Mouse (Mus musculus) hindbrain, embryonic 12.5 days (tissue): ENCODE results near the gene Insr. TPM values are rescaled to one million over a fixed set of nuclear protein-coding genes. Genes with fewer than 3 reads are reported as not detected.
"Not testable (repeated sequence)": the region's sequence is repeated elsewhere in the genome, so short reads cannot be mapped to it uniquely, and the experiment has no call there.

Source experiments
- ATAC-seq: fragments of 200-750 bp; cut with Nextera tagmentation; 2 replicates; pipeline ENCODE4 v1.8.0; 2017; ENCODE audit warnings: moderate TSS enrichment; ENCODE audit not compliant: low FRiP score
- H3K27ac ChIP-seq: fragments of 300-500 bp; sonication (generic); 2 replicates; pipeline ENCODE4 v1.5.1; 2016; ENCODE audit warnings: mild to moderate bottlenecking
- H3K27me3 ChIP-seq: fragments of 300-500 bp; sonication (generic); 2 replicates; pipeline ENCODE4 v1.6.1; 2016; ENCODE audit warnings: mild to moderate bottlenecking
- H3K36me3 ChIP-seq: fragments of 300-500 bp; sonication (generic); 2 replicates; pipeline ENCODE4 v1.6.1; 2016; ENCODE audit warnings: mild to moderate bottlenecking
- H3K4me1 ChIP-seq: fragments of 300-500 bp; sonication (generic); 2 replicates; pipeline ENCODE4 v1.6.1; 2016
- H3K4me2 ChIP-seq: fragments of 300-500 bp; sonication (generic); replicated peaks from 2 replicates; pipeline ENCODE4 v1.6.1; 2016; ENCODE audit warnings: mild to moderate bottlenecking
- H3K4me3 ChIP-seq: fragments of 300-500 bp; sonication (generic); 2 replicates; pipeline ENCODE4 v1.5.1; 2016; ENCODE audit warnings: mild to moderate bottlenecking
- H3K9ac ChIP-seq: fragments of 300-500 bp; sonication (generic); 2 replicates; pipeline ENCODE4 v1.6.1; 2016; ENCODE audit warnings: mild to moderate bottlenecking, moderate library complexity
- H3K9me3 ChIP-seq: fragments of 300-500 bp; sonication (generic); replicated peaks from 2 replicates; pipeline ENCODE4 v1.6.1; 2016; ENCODE audit warnings: mild to moderate bottlenecking
- whole genome bisulfite sequencing: fragments of 180-500 bp; shearing (Covaris S2); methylation state at CpG from one replicate; pipeline ENCODE4 v1.1.7; 2016; 5-methylcytosine and 5-hydroxymethylcytosine counted together
- polyA plus RNA-seq: library from polyadenylated mRNA; unstranded; fragments of >200 nt; fragmentation: Nextera tagmentation; extraction: Ambion mirVana; gene quantifications from 2 replicates; pipeline ENCODE4 v1.2.1, GENCODE M21; 2016

The Insr gene
- 49.0 and 51.7 TPM in 2 replicates for polyA plus RNA-seq

- ATAC-seq, result peak; percentile 96
- peaks cover 26% of the 10 kb centered on the region for H3K4me1 ChIP-seq
- H3K4me3 ChIP-seq, result peak within 1 kb of the TSS; percentile 92
- H3K27ac ChIP-seq, result peak within 1 kb of the TSS; percentile 84
- H3K4me2 ChIP-seq, result peak within 1 kb of the TSS; percentile 83
- H3K9ac ChIP-seq, result peak within 1 kb of the TSS; percentile 92
- no peaks in the 10 kb centered on the region for H3K9me3 ChIP-seq
- H3K27me3 ChIP-seq, result no peaks in the 10 kb centered on the region
- under 1% methylated on average over 61 of the region's 61 CpGs for WGBS
- H3K36me3 ChIP-seq, result no peaks in the 10 kb centered on the region; the same call in 1 of the 2 replicates
Measured at GRCm38 (mm10) chr8:3278934-3279720, at the start of gene Insr. TSS of gene Insr (minus strand) at chr8:3279617.

DNA sequence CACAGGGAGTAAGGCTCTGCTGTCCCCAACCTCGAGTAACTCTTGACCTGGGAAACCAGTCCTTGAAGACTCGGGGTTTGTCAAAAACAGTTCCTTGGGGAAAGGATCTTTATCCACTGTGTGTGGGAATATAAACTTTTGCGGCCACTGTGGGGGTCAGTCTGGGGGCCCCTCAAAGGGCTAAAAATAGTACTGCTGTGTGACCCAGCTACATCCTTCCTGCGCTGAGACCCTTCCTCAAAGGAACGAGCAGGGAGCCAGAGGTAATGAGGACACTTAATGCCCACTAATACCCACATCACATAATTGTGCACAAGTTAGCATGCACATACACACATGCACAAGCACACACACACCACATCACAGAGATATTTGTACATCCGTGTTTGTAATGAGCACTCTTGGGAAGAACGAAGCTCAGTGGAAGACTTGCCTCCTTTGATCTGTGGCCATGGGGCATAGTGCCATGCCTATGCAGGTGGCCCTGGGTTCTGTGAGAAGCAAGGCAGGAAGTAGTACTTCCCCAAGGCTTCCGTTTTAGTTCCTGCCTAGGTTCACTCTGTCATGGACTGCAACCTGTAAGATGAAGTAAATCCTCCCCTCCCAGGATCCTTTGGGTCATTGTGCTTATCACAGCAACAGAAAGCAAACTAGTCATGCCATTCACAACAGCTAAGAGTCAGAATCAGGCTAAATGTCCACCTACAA is 48.3 kb upstream of the Insr start:
- no peak for ATAC-seq
- WGBS, result 84% methylated on average over 8 of the region's 8 CpGs
- Histone ChIP-seq H3K36me3 (no peaks in the 10 kb centered on the region), H3K9me3 (no peaks in the 10 kb centered on the region), H3K27ac (no peak overlapping the region), H3K9ac (no peak overlapping the region), H3K4me1 (no peaks in the 10 kb centered on the region), H3K4me2 (no peak overlapping the region), H3K27me3 (no peaks in the 10 kb centered on the region), H3K4me3 (no peak overlapping the region)

DNA sequence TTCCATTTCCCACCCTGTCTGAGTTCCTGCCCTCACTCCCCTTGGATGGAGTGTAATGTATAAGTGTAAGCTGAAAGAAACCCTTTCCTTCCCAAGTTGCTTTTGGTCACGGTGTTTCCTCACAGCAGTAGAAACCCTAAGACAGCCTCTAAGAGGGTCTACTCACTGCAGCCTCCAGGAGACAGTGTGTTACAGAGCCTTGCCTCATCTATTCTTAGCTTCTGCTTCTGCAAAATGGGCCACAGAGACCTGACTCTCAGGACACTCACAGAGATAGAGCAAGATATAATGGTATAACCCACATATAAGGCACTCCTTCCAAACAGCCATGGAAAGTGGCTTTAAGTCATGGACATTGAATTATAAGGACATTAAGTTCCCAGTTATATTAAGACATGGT is 47.6 kb upstream of the Insr start:
- Histone ChIP-seq H3K4me2 (no peak overlapping the region), H3K9me3 (no peaks in the 10 kb centered on the region), H3K36me3 (no peaks in the 10 kb centered on the region), H3K27me3 (no peaks in the 10 kb centered on the region), H3K4me3 (no peak overlapping the region), H3K27ac (no peak overlapping the region), H3K4me1 (no peaks in the 10 kb centered on the region), H3K9ac (no peak overlapping the region)
- 68% methylated on average over 1 of the region's 1 CpGs for WGBS
- ATAC-seq, result no peak

DNA sequence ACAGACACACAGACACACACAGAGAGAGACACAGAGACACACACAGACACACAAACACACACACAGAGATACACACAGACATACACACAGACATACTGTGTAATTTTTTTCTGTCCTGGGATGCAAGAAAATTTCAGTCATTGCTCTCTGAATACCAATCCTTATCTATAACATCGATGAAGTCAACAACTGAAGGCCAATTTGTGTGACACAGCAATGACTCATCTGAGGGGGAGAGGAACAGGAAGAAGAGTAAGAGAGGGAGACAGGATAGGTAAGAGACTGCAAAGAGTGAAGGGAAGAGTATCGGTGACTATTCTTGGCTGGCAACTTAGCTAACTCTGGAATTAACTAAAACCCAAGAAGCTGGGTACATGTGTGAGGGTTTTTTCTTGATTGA is 44.8 kb upstream of the Insr start:
- H3K4me2 ChIP-seq, result no peak overlapping the region
- no peaks in the 10 kb centered on the region for H3K4me1 ChIP-seq
- 97% methylated on average over 2 of the region's 2 CpGs for WGBS
- no peaks in the 10 kb centered on the region for H3K36me3 ChIP-seq
- no peak overlapping the region for H3K9ac ChIP-seq
- H3K27ac ChIP-seq, result no peak overlapping the region
- H3K4me3 ChIP-seq, result no peak overlapping the region
- no peaks in the 10 kb centered on the region for H3K9me3 ChIP-seq
- no peak for ATAC-seq
- no peaks in the 10 kb centered on the region for H3K27me3 ChIP-seq

DNA sequence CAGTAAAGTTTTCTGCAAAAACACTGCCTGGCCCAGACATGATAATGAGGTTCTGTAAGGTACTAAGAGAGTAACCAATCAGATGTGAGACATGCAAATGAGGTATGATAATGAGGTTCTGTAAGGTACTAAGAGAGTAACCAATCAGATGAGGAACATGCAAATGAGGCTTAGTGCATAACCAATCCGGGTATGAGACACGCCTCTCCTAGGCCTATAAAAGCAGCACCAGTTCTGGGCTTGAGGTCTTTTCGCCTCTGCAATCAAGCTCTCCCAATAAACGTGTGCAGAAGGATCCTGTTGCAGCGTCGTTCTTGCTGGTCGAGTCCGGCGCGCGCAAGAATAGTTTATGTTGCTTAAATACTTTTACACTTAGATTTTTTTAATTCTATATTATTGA is 39.9 kb upstream of the Insr start:
- ATAC-seq, H3K9ac ChIP-seq, H3K27me3 ChIP-seq, H3K27ac ChIP-seq, H3K36me3 ChIP-seq, H3K4me1 ChIP-seq, H3K4me2 ChIP-seq, H3K9me3 ChIP-seq, H3K4me3 ChIP-seq: not testable (repeated sequence)
- 91% methylated on average over 11 of the region's 11 CpGs for WGBS

GRCm38 (mm10) chr8:3316585-3316984 is 37.2 kb upstream of the Insr start:
- H3K9me3 ChIP-seq, result no peaks in the 10 kb centered on the region
- H3K4me3 ChIP-seq, result no peak overlapping the region
- no peaks in the 10 kb centered on the region for H3K4me1 ChIP-seq
- no peak overlapping the region for H3K4me2 ChIP-seq
- H3K27ac ChIP-seq, result no peak overlapping the region
- 90% methylated on average over 5 of the region's 5 CpGs for WGBS
- H3K36me3 ChIP-seq, result no peaks in the 10 kb centered on the region
- no peak overlapping the region for H3K9ac ChIP-seq
- no peaks in the 10 kb centered on the region for H3K27me3 ChIP-seq
- ATAC-seq, result no peak

DNA sequence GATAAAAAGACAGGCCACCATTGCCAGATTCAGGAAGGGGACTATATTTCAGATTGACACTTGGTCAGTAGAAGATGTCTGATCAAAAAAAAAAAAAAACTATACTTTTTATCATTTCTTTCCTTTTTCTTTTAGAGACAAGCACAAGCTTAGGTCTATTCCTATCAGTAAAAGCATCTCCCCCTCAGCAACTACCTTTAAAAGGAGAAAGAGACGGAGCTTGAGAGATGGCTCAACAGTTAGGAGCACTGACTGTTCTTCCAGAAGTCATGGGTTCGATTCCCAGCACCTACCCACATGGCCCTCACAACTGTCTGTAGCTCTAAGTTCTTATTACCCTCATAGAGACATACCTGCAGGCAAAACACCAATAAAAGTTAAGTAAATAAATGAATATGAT is 34.9 kb upstream of the Insr start:
- H3K9ac ChIP-seq, result no peak overlapping the region
- H3K9me3 ChIP-seq, result no peaks in the 10 kb centered on the region
- no peak overlapping the region for H3K4me2 ChIP-seq
- H3K4me3 ChIP-seq, result no peak overlapping the region
- no peak overlapping the region for H3K27ac ChIP-seq
- H3K36me3 ChIP-seq, result no peaks in the 10 kb centered on the region
- no peak for ATAC-seq
- no peaks in the 10 kb centered on the region for H3K27me3 ChIP-seq
- 88% methylated on average over 2 of the region's 2 CpGs for WGBS
- H3K4me1 ChIP-seq, result no peaks in the 10 kb centered on the region

GRCm38 (mm10) chr8:3313843-3314242 is 34.4 kb upstream of the Insr start:
- ATAC-seq, result no peak
- Histone ChIP-seq H3K36me3 (no peaks in the 10 kb centered on the region), H3K27me3 (no peaks in the 10 kb centered on the region), H3K4me3 (no peak overlapping the region), H3K4me2 (no peak overlapping the region), H3K27ac (no peak overlapping the region), H3K4me1 (no peaks in the 10 kb centered on the region), H3K9ac (no peak overlapping the region), H3K9me3 (no peaks in the 10 kb centered on the region)
- 79% methylated on average over 3 of the region's 3 CpGs for WGBS

DNA sequence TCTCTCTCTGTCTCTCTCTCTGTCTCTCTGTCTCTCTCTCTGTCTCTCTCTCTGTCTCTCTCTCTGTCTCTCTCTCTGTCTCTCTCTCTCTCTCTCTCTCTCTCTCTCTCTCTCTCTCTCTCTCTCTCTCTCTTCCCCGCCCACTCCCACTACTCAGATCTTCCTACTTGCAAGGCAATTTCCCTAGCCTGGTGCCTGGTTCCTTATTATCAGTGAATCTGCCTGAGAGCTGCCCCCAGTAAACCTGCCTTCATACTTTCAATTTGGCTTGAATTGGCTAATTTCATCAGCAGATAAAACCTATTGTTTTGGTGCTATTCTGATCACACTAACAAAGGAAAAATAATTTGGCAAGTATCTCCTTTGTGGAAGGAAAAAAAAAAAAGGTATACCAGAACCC is 34.0 kb upstream of the Insr start:
- not testable (repeated sequence) for H3K27ac ChIP-seq, H3K36me3 ChIP-seq, H3K27me3 ChIP-seq, H3K9ac ChIP-seq, H3K4me1 ChIP-seq, H3K9me3 ChIP-seq, H3K4me3 ChIP-seq, H3K4me2 ChIP-seq, ATAC-seq
- 83% methylated on average over 1 of the region's 1 CpGs for WGBS

- H3K27me3 ChIP-seq, result no peaks in the 10 kb centered on the region
- H3K4me3 ChIP-seq, result no peak overlapping the region
- no peak overlapping the region for H3K27ac ChIP-seq
- peaks cover 3% of the 10 kb centered on the region for H3K9me3 ChIP-seq
- no peak overlapping the region for H3K9ac ChIP-seq
- ATAC-seq, result no peak
- no peaks in the 10 kb centered on the region for H3K4me1 ChIP-seq
- H3K36me3 ChIP-seq, result no peaks in the 10 kb centered on the region
- no peak overlapping the region for H3K4me2 ChIP-seq
- WGBS, result 73% methylated on average over 4 of the region's 4 CpGs
Measured at GRCm38 (mm10) chr8:3311482-3311881, 32.1 kb upstream of the Insr start.

DNA sequence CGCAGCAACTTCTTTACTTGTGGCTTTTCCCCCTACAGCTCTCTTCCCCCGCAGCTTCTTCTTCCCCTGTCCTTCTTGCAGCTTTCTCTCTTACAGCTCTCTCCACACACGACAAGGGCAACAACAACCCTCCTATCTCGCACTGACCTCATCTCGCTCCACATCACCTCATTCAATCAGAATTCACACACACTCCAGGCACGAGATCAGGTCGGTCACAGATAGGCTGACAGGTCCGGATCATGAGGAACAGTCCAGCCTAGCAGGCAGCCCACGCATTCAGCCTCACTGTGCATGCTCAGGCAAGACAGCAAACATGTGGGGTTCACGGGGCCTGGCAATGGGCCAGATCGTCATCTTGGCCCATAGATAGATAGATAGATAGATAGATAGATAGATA is 30.2 kb upstream of the Insr start:
- H3K4me3 ChIP-seq, result no peak overlapping the region
- no peaks in the 10 kb centered on the region for H3K4me1 ChIP-seq
- peaks cover 5% of the 10 kb centered on the region for H3K9me3 ChIP-seq
- ATAC-seq, result no peak
- 91% methylated on average over 11 of the region's 11 CpGs for WGBS
- no peak overlapping the region for H3K27ac ChIP-seq
- no peaks in the 10 kb centered on the region for H3K27me3 ChIP-seq
- H3K4me2 ChIP-seq, result no peak overlapping the region
- H3K36me3 ChIP-seq, result no peaks in the 10 kb centered on the region
- no peak overlapping the region for H3K9ac ChIP-seq

DNA sequence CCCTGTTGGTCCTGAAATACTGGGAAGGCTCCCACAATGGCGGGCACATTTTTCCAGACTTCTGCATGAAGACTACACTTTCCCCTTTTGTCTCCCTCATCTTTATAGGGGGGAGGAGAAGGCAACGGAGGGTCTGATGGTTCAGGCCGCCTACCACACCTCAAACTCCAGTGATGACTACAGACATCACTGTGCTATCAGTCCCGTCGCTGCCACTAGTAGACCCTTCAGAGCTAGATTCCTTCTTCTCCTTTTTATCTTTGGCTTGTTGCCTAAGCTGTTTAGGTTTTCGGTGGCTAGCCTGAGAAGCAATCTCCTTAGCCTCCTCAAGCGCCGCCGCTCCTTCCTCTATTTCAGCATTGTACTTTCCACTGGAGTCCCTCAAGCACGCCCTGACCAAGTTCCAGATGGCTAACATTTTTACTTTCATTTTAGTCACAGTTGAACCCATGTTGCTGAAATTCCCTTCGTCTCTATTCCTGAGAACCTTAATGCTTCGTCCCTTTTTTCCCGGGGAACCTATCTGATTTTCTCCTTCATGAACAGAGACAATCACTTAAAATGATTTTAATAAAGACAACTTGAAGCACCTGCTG is 28.9 kb upstream of the Insr start:
- 97% methylated on average over 13 of the region's 13 CpGs for WGBS
- H3K4me1 ChIP-seq, ATAC-seq: not testable (repeated sequence)

More for the DNA sequence above, 28.9 kb upstream of the Insr start:
- not testable (repeated sequence) for H3K36me3 ChIP-seq, H3K4me3 ChIP-seq, H3K27ac ChIP-seq, H3K27me3 ChIP-seq, H3K4me2 ChIP-seq, H3K9me3 ChIP-seq, H3K9ac ChIP-seq
